Mouse (Mus musculus): ENCODE data around the gene Opcml. TPM values are rescaled to one million over a fixed set of nuclear protein-coding genes. Genes with fewer than 3 reads are reported as not detected.

The Opcml gene
- total RNA-seq, 1 experiment = 0.49 TPM

- no peak overlapping the region for H3K9ac ChIP-seq (ENCODE audit: insufficient read depth, low read depth, low read length, poor library complexity, severe bottlenecking)
- H3K4me1 ChIP-seq (ENCODE audit: control insufficient read depth in 2 of 2, insufficient read depth in 2 of 2, low read length in 2 of 2, poor library complexity in 1 of 2) = no peaks in the 10 kb centered on the region
- DNase-seq (ENCODE audit: low read depth, low spot score) = no peak
- no peak overlapping the region for H3K27ac ChIP-seq (ENCODE audit: insufficient read depth, low read depth, low read length, poor library complexity, severe bottlenecking)
- H3K36me3 ChIP-seq (ENCODE audit: control insufficient read depth, insufficient read depth, low read length, poor library complexity, severe bottlenecking) = no peaks in the 10 kb centered on the region
- in situ Hi-C loops (cut with MboI; ENCODE audit: low sequenced_read_pairs in 2 of 2, unreplicated experiment in 2 of 2) = no loop called here
- H3K4me3 ChIP-seq (ENCODE audit: insufficient read depth in 1 of 2, low read depth in 1 of 2, low read length in 2 of 2, poor library complexity in 1 of 2, severe bottlenecking in 1 of 2) = no peak overlapping the region
- TF ChIP-seq HCFC1 (IDR thresholded peaks at IDR 0.05; ENCODE audit: borderline replicate concordance, insufficient read depth, low read length) (no peak), CHD2 (IDR thresholded peaks at IDR 0.05; ENCODE audit: low read depth, low read length) (no peak), MAFK (IDR thresholded peaks at IDR 0.05; ENCODE audit: insufficient read depth, low read depth, low read length) (no peak), ZC3H11A (IDR thresholded peaks at IDR 0.05; ENCODE audit: borderline replicate concordance, low read depth, low read length) (no peak), ZNF384 (IDR thresholded peaks at IDR 0.05; ENCODE audit: low read depth, low read length) (no peak)
- H3K9me3 ChIP-seq (ENCODE audit: control insufficient read depth, insufficient read depth, low read depth, low read length) = no peaks in the 10 kb centered on the region
Observed at GRCm38 (mm10) chr9:28659996-28660395, 869.4 kb downstream of the Opcml start.

- no peak for DNase-seq (ENCODE audit: low read depth, low spot score)
- Histone ChIP-seq H3K4me3 (ENCODE audit: insufficient read depth in 1 of 2, low read depth in 1 of 2, low read length in 2 of 2, poor library complexity in 1 of 2, severe bottlenecking in 1 of 2) (no peak overlapping the region), H3K4me1 (ENCODE audit: control insufficient read depth in 2 of 2, insufficient read depth in 2 of 2, low read length in 2 of 2, poor library complexity in 1 of 2) (no peaks in the 10 kb centered on the region), H3K9ac (ENCODE audit: insufficient read depth, low read depth, low read length, poor library complexity, severe bottlenecking) (no peak overlapping the region), H3K27ac (ENCODE audit: insufficient read depth, low read depth, low read length, poor library complexity, severe bottlenecking) (no peak overlapping the region), H3K36me3 (ENCODE audit: control insufficient read depth, insufficient read depth, low read length, poor library complexity, severe bottlenecking) (no peaks in the 10 kb centered on the region), H3K9me3 (ENCODE audit: control insufficient read depth, insufficient read depth, low read depth, low read length) (no peaks in the 10 kb centered on the region)
- in situ Hi-C loops (cut with MboI; ENCODE audit: low sequenced_read_pairs in 2 of 2, unreplicated experiment in 2 of 2) = no loop called here
- TF ChIP-seq ZC3H11A (IDR thresholded peaks at IDR 0.05; ENCODE audit: borderline replicate concordance, low read depth, low read length) (no peak), HCFC1 (IDR thresholded peaks at IDR 0.05; ENCODE audit: borderline replicate concordance, insufficient read depth, low read length) (no peak), MAFK (IDR thresholded peaks at IDR 0.05; ENCODE audit: insufficient read depth, low read depth, low read length) (no peak), ZNF384 (IDR thresholded peaks at IDR 0.05; ENCODE audit: low read depth, low read length) (no peak), CHD2 (IDR thresholded peaks at IDR 0.05; ENCODE audit: low read depth, low read length) (no peak)
Observed at GRCm38 (mm10) chr9:28662882-28663281, 872.3 kb downstream of the Opcml start.

GRCm38 (mm10) chr9:28680309-28680708, 889.7 kb downstream of the Opcml start:
- Histone ChIP-seq H3K4me1 (ENCODE audit: control insufficient read depth in 2 of 2, insufficient read depth in 2 of 2, low read length in 2 of 2, poor library complexity in 1 of 2) (no peaks in the 10 kb centered on the region), H3K9me3 (ENCODE audit: control insufficient read depth, insufficient read depth, low read depth, low read length) (no peaks in the 10 kb centered on the region), H3K27ac (ENCODE audit: insufficient read depth, low read depth, low read length, poor library complexity, severe bottlenecking) (no peak overlapping the region), H3K4me3 (ENCODE audit: insufficient read depth in 1 of 2, low read depth in 1 of 2, low read length in 2 of 2, poor library complexity in 1 of 2, severe bottlenecking in 1 of 2) (no peak overlapping the region), H3K9ac (ENCODE audit: insufficient read depth, low read depth, low read length, poor library complexity, severe bottlenecking) (no peak overlapping the region), H3K36me3 (ENCODE audit: control insufficient read depth, insufficient read depth, low read length, poor library complexity, severe bottlenecking) (no peaks in the 10 kb centered on the region)
- in situ Hi-C loops (cut with MboI; ENCODE audit: low sequenced_read_pairs in 2 of 2, unreplicated experiment in 2 of 2) = no loop called here
- DNase-seq (ENCODE audit: low read depth, low spot score) = no peak
- no peak for TF ChIP-seq CHD2 (IDR thresholded peaks at IDR 0.05; ENCODE audit: low read depth, low read length)
- peak; percentile 88 for TF ChIP-seq MAFK (IDR thresholded peaks at IDR 0.05; ENCODE audit: insufficient read depth, low read depth, low read length)

GRCm38 (mm10) chr9:28681252-28682037, 890.9 kb downstream of the Opcml start:
- H3K9me3 ChIP-seq (ENCODE audit: control insufficient read depth, insufficient read depth, low read depth, low read length) = no peaks in the 10 kb centered on the region
- in situ Hi-C loops (cut with MboI; ENCODE audit: low sequenced_read_pairs in 2 of 2, unreplicated experiment in 2 of 2) = no loop called here
- no peak overlapping the region for H3K4me3 ChIP-seq (ENCODE audit: insufficient read depth in 1 of 2, low read depth in 1 of 2, low read length in 2 of 2, poor library complexity in 1 of 2, severe bottlenecking in 1 of 2)
- TF ChIP-seq CHD2 (IDR thresholded peaks at IDR 0.05; ENCODE audit: low read depth, low read length) (no peak), HCFC1 (IDR thresholded peaks at IDR 0.05; ENCODE audit: borderline replicate concordance, insufficient read depth, low read length) (no peak), ZNF384 (IDR thresholded peaks at IDR 0.05; ENCODE audit: low read depth, low read length) (no peak), ZC3H11A (IDR thresholded peaks at IDR 0.05; ENCODE audit: borderline replicate concordance, low read depth, low read length) (no peak), MAFK (IDR thresholded peaks at IDR 0.05; ENCODE audit: insufficient read depth, low read depth, low read length) (no peak)
- DNase-seq (ENCODE audit: low read depth, low spot score) = no peak
- no peak overlapping the region for H3K9ac ChIP-seq (ENCODE audit: insufficient read depth, low read depth, low read length, poor library complexity, severe bottlenecking)
- H3K4me1 ChIP-seq (ENCODE audit: control insufficient read depth in 2 of 2, insufficient read depth in 2 of 2, low read length in 2 of 2, poor library complexity in 1 of 2) = no peaks in the 10 kb centered on the region
- no peak overlapping the region for H3K27ac ChIP-seq (ENCODE audit: insufficient read depth, low read depth, low read length, poor library complexity, severe bottlenecking)
- no peaks in the 10 kb centered on the region for H3K36me3 ChIP-seq (ENCODE audit: control insufficient read depth, insufficient read depth, low read length, poor library complexity, severe bottlenecking)
